Mouse (Mus musculus) CD4-positive, CD25-positive, alpha-beta regulatory T cell, adult 2 months (primary cell): Measurements from ENCODE around the gene Ceacam20.
A peak's percentile ranks its signal among the peaks of the same experiment; 100 is the strongest.
"Not testable (repeated sequence)": the region's sequence is repeated elsewhere in the genome, so short reads cannot be mapped to it uniquely, and the experiment has no call there.

ENCODE experiments used
- DNase-seq: peaks from one replicate; pipeline ENCODE4 v3.0.0-alpha.2; 2012; ENCODE audit warnings: low read depth, low spot score

Gene Ceacam20

GRCm38 (mm10) chr7:19964985-19965579 is at the start of gene Ceacam20:
Gene Ceacam20, plus strand, starts transcription at chr7:19965412.
- no peak for DNase-seq

- DNase-seq = no peak
Measured at GRCm38 (mm10) chr7:19920166-19920505, 45.1 kb upstream of the Ceacam20 start.

DNA sequence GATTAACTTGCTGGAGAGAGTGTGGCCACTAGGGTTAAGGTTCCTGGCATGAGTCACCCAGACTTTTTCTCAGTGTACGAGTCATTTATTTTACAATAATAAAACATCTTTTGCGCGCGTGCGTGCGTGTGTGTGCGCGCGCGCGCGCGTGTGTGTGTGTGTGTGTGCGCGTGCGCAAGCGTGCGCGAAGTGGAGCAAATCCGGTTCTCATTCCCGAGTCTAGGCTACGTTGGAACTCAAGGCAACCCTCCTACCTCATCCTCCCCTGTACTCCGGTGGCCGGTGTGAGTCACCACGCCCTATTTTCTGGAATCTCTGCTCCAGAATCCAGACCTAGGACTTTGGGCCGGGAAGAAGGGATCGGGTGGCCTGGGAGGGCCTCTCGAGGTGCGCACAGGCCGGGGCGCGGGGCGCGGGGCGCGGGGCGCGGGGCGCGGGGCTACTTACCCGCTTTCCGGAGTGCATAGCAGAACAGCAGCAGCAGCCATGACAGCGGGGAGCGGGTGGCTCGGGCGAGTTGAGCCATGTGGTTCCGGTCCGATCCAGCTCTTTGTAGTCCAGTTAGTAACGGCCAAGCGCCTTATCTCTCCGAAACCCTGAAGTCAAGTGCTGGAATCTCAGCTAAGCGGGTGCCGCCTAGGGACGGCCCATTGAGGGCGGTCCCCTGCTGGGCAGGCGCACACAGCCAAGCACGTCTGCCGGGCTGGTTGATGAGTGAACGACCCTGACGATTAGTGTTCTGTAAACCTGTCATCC is 44.5 kb upstream of the Ceacam20 start, which contains the start of gene Pvr:
TSS of gene Pvr (minus strand) at position 655 of the 756 bp plus-strand sequence.
- peak; percentile 85 for DNase-seq

DNA sequence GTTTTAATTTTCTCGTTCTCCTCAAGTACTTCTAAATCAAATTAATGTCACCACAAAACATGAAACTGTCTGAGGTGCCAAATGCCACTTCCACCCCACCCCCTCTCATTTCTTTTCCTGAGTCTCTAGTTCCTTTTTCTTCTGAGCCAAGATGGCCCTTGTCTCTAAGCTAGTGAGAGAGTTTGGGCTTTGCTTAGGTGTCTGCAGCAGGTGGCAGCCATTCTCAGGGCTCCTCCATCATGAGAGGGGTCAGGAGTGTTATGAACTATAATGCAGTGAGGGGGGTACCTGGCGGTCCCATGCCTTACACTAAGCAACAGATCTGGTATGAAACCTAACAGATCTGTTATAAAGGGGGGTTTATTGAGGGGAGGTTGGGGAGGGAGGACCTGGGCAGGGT is 41.9 kb upstream of the Ceacam20 start:
- DNase-seq = no peak

DNA sequence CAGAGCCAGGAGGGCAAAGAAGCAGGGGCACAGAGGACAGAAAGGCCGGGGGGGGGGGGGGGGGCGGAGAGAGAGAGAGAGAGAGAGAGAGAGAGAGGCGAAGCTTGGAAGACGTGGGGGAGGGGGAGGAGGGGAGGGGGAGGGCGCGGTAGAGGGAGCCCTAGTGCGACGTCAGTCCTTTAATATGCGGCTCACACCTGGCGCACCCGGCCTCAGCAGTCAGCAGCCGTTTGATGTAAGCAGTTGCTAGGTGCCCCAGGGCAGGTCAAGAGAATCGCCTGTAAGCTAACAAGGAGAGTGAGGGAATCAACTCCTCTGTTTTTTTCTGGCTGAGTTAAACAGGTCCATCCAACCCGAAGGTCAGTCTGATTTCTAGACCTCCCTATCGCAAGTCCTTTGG is 41.4 kb upstream of the Ceacam20 start:
- peak; percentile 73 for DNase-seq

GRCm38 (mm10) chr7:19925376-19925775 is 39.8 kb upstream of the Ceacam20 start:
- no peak for DNase-seq

GRCm38 (mm10) chr7:19926849-19927480 is 38.2 kb upstream of the Ceacam20 start:
- peak; percentile 54 for DNase-seq

GRCm38 (mm10) chr7:19928486-19928885 is 36.7 kb upstream of the Ceacam20 start:
- no peak for DNase-seq

DNA sequence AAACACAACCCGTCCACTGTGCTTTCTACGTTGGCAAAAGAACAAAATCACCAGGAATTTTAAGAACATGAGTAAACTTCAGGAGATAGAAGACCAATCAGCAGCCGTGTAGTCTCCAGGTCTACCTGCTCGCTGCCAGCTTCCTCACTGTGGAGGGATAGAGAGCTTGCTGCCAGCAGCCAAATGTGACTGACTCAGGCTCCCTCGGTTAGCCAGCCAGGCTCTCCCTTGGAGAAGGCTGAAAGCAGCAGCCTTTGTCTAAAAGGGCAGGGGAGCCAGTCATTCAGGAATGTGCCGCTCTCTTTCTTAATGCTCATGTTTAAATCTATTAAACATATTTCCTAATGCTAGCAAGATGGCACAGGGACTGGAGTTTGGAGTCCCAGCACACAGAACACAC is 34.7 kb upstream of the Ceacam20 start:
- DNase-seq = not testable (repeated sequence)

DNA sequence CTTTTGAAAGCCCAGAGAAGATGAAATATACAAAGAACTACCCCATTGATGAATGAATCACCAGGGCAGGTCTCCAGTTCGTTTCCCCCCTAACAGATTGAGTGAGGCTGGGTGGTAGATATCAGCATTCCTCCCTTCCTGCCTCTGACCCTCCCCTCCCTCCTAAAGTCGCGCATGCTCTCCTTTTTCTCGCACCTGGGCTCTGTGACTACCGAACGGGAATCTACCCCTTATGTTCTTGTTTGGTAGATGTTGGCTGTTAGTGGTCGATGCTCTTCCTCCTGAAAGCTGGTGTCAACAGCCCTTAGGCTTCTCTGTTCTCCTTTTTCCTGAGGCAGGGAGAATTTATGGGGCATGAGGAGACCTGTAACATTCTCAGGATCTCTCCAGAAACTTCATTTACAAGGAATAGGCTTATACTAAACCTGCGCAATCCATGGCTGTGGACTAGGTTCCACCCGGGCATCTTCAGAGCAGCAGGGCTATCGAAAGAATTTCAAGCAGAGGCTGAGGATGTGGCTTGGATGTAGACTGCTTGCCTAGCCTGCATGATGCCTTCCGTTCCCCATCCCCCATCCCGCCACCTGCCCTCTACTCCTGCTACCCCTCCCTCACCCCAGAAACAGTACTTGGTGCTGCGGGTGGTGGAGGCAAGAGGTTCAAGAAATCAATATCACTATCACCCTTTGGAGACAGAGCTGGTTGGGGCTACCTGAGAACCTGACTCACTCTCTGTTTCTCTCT is 32.9 kb upstream of the Ceacam20 start:
- peak; percentile 90 for DNase-seq

DNA sequence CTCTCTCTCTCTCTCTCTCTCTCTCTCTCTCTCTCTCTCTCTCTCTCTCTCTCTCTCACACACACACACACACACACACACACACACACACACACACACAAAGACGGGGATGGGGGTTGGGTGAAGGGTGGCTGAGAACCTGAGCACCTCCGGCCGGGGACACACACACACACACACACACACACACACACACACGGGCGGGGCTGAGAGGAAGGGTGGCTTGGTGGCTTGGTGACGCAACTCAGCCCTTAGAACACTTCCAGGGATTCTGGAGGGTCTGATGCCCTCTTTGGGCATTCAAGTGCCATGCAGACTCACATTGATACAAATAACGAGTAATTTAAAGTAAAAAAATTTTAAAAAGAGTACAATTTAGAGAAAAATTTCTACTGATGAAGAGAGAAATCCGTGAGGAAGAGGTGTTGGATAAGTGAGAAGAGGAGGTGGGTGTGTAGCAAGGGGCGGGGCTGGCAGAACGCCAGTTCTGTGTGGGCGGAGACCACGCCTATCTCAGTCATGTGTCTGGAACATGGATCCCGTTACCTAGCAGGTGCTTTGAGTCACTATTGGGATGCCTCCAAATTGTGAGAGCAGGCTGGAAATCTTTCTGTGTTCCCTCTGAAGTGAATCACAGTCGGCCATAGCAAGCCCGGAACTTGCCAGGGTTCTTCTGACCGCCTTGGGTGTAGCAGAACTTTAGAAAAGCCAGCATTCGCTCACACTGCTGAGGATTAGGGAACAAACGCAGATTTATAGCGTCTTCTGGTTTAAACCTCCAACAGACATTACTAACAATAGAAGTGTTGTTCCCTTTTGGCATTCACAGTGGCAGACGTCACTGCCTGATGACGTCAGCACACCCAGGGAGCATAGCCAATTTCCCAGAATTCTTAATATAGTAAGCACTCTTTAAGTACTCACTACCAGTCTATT is 32.1 kb upstream of the Ceacam20 start:
- peak; percentile 93 for DNase-seq

- peak; percentile 72 for DNase-seq
Measured at GRCm38 (mm10) chr7:19935171-19935751, 30.0 kb upstream of the Ceacam20 start.

- no peak for DNase-seq
Measured at GRCm38 (mm10) chr7:19935961-19936360, 29.3 kb upstream of the Ceacam20 start.

DNA sequence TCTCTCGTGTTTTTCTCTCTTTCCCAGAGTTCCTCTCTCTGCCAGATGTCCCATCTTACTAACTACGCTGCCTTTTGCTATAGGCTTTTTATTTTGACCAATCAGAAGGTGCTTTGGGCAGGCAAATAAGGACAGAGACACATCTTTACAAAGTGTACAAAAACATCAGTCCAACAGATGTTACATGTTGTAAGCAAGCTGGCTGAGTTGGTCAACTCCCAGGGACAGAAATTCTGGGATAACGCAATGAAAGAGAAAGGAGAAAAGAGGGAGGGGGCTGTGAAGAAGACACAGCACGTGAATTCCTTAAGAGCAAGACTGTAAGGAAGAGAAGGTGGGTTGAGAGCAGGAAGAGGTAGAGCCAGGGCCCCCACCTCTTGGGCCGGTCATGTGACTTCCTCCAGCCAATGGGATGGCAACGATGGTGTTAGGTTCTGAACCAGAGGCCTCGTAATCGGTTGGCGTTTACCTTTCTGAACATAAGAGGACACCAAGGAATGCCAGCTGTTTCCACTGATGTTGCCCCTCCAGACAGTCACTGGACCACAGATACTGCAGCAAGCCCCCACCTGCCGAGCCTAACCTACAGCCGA is 27.9 kb upstream of the Ceacam20 start:
- DNase-seq = peak; percentile 51

DNA sequence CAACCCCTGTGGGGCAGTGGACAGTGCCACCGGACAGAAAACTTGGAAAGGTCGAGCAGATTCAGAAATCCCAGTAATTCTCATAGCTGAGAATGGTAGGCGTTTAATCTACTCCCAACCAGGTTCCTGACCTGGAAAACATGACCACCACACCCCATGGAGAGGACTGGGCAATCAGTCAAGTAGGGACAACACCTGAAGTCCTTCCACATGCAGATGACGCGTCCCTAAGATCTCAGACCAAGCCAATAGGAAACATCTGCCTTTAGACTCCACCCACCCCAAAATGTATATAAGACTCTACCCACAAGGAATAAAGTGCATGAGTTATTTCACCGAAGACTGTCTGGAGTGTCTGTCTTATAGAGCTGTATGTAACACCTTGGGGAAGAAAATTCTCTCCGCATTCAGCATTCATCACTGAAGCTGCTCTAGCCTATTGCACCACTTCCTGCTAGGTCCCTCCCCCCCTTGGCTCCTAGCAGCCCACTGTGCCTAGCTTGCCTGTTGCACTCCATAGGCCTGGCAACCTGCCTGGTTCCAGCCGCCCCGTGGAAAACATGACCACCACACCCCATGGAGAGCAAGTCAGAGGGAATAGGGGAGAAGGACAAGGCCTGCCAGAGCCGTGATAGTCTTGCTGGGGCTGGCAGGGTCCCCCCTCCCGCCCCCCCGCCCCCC is 25.5 kb upstream of the Ceacam20 start:
- DNase-seq = peak; percentile 78

DNA sequence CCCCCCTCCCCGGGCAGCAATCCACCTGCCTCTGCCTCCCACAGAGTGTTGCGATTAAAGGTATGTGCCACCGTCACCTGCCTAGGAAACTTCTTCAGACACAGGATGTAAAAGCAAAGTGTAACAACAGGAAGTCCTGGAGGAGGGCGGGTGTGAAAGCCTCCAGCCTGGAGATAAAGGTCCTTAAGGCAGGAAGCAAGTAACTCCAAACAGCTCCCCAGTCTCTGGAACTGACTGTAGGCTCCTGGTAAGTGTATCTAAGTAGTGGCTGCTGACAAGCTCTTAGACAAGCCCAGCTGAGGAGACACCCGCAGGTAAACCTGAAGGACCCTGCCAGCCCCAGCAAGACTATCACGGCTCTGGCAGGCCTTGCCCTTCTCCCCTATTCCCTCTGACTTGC is 25.0 kb upstream of the Ceacam20 start:
- peak; percentile 82 for DNase-seq

DNA sequence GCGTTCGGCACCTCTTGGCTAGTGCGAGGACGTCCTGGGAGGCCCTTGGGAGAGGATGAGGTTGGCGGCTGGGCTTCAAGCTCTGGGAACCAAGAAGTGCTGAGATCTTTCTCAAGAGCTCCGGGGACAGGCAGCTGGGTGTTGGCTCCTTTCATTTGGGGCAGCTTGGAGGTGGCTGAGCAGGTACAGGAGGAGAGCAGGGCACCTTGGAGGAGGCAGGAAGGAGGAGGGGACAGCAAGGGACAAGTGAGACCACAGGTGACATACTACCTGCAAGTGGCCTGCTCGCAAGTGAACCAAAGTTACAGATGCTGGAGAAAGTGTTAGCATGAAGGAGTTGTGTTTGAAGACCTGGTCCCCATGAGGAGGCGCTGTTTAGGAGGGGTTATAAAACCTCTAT is 20.5 kb upstream of the Ceacam20 start:
- no peak for DNase-seq

- peak; percentile 73 for DNase-seq
Measured at GRCm38 (mm10) chr7:19945201-19945600, 20.0 kb upstream of the Ceacam20 start.

GRCm38 (mm10) chr7:19945821-19946515 is 19.2 kb upstream of the Ceacam20 start:
- DNase-seq = peak; percentile 86
